Mouse (Mus musculus) hindbrain, embryonic 12.5 days (tissue): ENCODE measurements at regions not wholly inside any gene's neighbourhood (a gene's known extent, or its start where the extent isn't known, plus 50 kb on each side); places are given as distances from the start of the nearest gene placed in this dataset.
"Not testable (repeated sequence)": the region's sequence is repeated elsewhere in the genome, so short reads cannot be mapped to it uniquely, and the experiment has no call there.

Experiments used
- ATAC-seq: fragments of 200-750 bp; cut with Nextera tagmentation; 2 replicates; pipeline ENCODE4 v1.8.0; 2017; ENCODE audit warnings: moderate TSS enrichment; ENCODE audit not compliant: low FRiP score
- H3K27ac ChIP-seq: fragments of 300-500 bp; sonication (generic); 2 replicates; pipeline ENCODE4 v1.5.1; 2016; ENCODE audit warnings: mild to moderate bottlenecking
- H3K27me3 ChIP-seq: fragments of 300-500 bp; sonication (generic); 2 replicates; pipeline ENCODE4 v1.6.1; 2016; ENCODE audit warnings: mild to moderate bottlenecking
- H3K36me3 ChIP-seq: fragments of 300-500 bp; sonication (generic); 2 replicates; pipeline ENCODE4 v1.6.1; 2016; ENCODE audit warnings: mild to moderate bottlenecking
- H3K4me1 ChIP-seq: fragments of 300-500 bp; sonication (generic); 2 replicates; pipeline ENCODE4 v1.6.1; 2016
- H3K4me2 ChIP-seq: fragments of 300-500 bp; sonication (generic); replicated peaks from 2 replicates; pipeline ENCODE4 v1.6.1; 2016; ENCODE audit warnings: mild to moderate bottlenecking
- H3K4me3 ChIP-seq: fragments of 300-500 bp; sonication (generic); 2 replicates; pipeline ENCODE4 v1.5.1; 2016; ENCODE audit warnings: mild to moderate bottlenecking
- H3K9ac ChIP-seq: fragments of 300-500 bp; sonication (generic); 2 replicates; pipeline ENCODE4 v1.6.1; 2016; ENCODE audit warnings: mild to moderate bottlenecking, moderate library complexity
- H3K9me3 ChIP-seq: fragments of 300-500 bp; sonication (generic); replicated peaks from 2 replicates; pipeline ENCODE4 v1.6.1; 2016; ENCODE audit warnings: mild to moderate bottlenecking
- WGBS: fragments of 180-500 bp; shearing (Covaris S2); methylation state at CpG from one replicate; pipeline ENCODE4 v1.1.7; 2016; 5-methylcytosine and 5-hydroxymethylcytosine counted together

DNA sequence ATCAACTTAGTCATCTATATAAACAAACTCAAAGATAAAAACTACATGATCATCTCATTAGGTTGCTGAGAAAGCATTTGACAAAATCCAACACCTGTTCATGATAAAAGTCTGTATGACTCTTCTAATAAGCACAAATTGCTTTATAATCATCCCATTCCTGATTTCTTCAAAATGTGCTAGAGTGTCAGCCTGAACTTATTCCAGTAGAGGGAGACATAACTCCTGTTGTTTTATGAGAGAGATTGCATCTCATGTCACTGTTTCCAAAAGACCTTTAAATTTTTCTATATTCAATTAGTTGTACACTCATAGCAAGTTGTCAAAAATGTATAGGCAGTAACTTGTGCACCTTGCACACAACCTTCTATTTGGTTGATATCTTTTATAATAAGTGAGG lies 96.0 kb upstream of the Tacstd2 start:
- no peaks in the 10 kb centered on the region for H3K4me1 ChIP-seq
- H3K4me3 ChIP-seq, result no peak overlapping the region
- ATAC-seq, result no peak
- H3K27me3 ChIP-seq, result no peaks in the 10 kb centered on the region
- H3K9ac ChIP-seq, result no peak overlapping the region
- H3K4me2 ChIP-seq, result no peak overlapping the region
- no peaks in the 10 kb centered on the region for H3K36me3 ChIP-seq
- H3K9me3 ChIP-seq, result no peaks in the 10 kb centered on the region
- no peak overlapping the region for H3K27ac ChIP-seq

DNA sequence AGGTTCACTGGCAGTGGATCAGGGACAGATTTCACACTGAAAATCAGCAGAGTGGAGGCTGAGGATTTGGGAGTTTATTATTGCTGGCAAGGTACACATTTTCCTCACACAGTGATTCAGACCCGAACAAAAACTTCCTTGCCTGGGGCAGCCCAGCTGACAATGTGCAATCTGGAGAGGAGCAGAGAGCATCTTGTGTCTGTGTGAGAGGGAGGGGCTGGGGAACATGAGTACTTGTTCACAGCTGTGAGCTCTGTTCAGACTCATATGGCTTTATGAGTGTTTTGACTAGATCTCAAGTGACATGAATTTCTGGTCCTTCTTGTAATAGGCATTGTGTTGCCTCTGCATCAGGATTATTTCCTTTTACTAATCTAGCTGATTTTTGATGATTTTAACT lies 74.8 kb upstream of the Tacstd2 start:
- Histone ChIP-seq H3K36me3 (no peaks in the 10 kb centered on the region), H3K27me3 (no peaks in the 10 kb centered on the region), H3K4me1 (no peaks in the 10 kb centered on the region), H3K9ac (no peak overlapping the region), H3K27ac (no peak overlapping the region), H3K9me3 (no peaks in the 10 kb centered on the region), H3K4me2 (no peak overlapping the region), H3K4me3 (no peak overlapping the region)
- no peak for ATAC-seq
- WGBS, result 60% methylated on average over 1 of the region's 1 CpGs

DNA sequence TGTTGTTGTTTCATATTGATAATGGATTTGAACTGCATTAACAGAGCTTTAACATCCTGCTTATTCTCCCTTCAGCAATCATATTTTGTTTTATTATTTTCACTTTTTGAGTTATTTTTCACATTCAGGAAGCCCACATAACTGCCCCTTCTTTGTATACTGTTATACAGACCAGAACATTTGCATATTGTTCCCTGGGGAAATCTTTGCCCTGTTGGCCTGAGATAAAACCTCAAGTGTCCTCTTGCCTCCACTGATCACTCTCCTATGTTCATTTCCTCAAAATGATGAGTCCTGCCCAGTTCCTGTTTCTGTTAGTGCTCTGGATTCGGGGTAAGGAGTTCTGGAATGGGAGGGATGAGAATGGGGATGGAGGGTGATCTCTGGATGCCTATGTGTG lies 73.9 kb upstream of the Tacstd2 start:
- H3K9ac ChIP-seq, H3K36me3 ChIP-seq, H3K9me3 ChIP-seq, H3K4me1 ChIP-seq, ATAC-seq, H3K4me2 ChIP-seq, H3K4me3 ChIP-seq, H3K27ac ChIP-seq, H3K27me3 ChIP-seq: not testable (repeated sequence)
- 49% methylated on average over 1 of the region's 1 CpGs for WGBS
